Mouse (Mus musculus): ENCODE measurements around the gene Lmo3.

GRCm38 (mm10) chr6:138391085-138391484 lies 190.7 kb downstream of the Lmo3 start:
- TF ChIP-seq CTCF (IDR thresholded peaks at IDR 0.05; ENCODE audit: insufficient read depth, low read depth, low read length) (no peak), POLR2A (IDR thresholded peaks at IDR 0.05; ENCODE audit: insufficient read depth, low read depth, low read length) (no peak)

Data from olfactory bulb, adult 2 months (tissue).